Comparison of ENCODE assay signal across 7 mouse cellular contexts in the genomic region with DNA sequence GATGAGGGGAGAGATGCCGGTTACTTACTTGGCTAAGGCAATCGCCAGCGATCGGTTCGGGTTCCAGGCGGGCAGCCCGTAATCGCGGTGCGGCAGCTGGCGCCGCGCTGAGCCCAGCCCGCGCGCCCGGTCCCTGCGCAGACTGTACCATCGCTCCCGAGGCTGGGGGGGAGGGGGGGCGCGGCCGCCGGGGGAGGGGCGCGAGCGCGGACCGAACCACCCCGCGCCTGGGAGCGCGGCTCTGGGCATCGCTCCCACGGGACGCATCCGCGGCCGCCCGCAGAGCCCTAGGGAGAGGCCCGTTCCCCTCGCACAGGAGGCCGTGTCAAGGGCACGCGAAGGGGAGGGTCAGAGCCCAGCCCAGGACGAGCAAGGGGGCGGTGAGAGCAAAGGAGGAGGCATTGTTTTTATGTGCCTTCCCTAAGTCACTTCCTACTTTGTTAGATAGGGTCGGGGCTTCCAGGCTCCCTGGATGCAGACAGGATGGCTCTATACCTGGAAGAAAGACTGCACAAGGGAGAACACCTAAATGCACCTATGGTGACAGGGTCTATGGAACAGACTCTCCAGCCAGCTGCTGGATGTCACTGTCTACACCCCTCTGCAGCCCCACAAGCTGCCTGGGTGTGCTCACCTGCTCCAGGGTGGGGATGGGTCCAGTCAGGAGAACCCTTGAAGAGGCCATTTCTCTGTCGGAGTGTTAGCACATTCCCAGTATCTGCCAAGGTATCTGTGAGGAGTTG.
DNase-seq lines count a peak whose midpoint lies in the region; ATAC-seq and TF ChIP-seq lines count a peak whose summit lies in the region.

No protein-coding gene starts in this region.

- peaks cover 50% of the 10 kb centered on the region for H3K27me3 ChIP-seq in intestine, embryonic 14.5 days (replicated peaks; ENCODE audit: control insufficient read depth, insufficient read depth, low read length)
- H3K27me3 ChIP-seq in liver, embryonic 14.5 days (ENCODE audit: control insufficient read depth, insufficient read depth, low read length) = peaks cover 6% of the 10 kb centered on the region

- H3K27ac ChIP-seq in intestine, embryonic 14.5 days (ENCODE audit: low read depth) = no peak overlapping the region
- no peak overlapping the region for H3K27ac ChIP-seq in liver, embryonic 14.5 days

- H3K4me3 ChIP-seq in intestine, embryonic 14.5 days (ENCODE audit: low read depth, low read length) = peak overlapping the region; percentile 27
- H3K4me3 ChIP-seq in liver, embryonic 14.5 days (ENCODE audit: insufficient read depth in 1 of 2, low read depth in 2 of 2, low read length in 2 of 2) = peak overlapping the region in 1 of 2 experiments; percentile 20; a peak in 2 of 4 replicates

- H3K9ac ChIP-seq in intestine, embryonic 14.5 days (ENCODE audit: low read length) = no peak overlapping the region
- H3K9ac ChIP-seq in liver, embryonic 14.5 days (replicated peaks) = no peak overlapping the region

- no peaks in the 10 kb centered on the region for H3K36me3 ChIP-seq in intestine, embryonic 14.5 days (ENCODE audit: control insufficient read depth, insufficient read depth, low read length)
- no peaks in the 10 kb centered on the region for H3K36me3 ChIP-seq in liver, embryonic 14.5 days (replicated peaks; ENCODE audit: control insufficient read depth, insufficient read depth, low read depth)

- H3K4me1 ChIP-seq in intestine, embryonic 14.5 days (replicated peaks; ENCODE audit: control insufficient read depth, insufficient read depth, low read length) = 0 out of 2 replicates have a peak, but pooled peaks cover 2% of the 10 kb centered on the region
- H3K4me1 ChIP-seq in liver, embryonic 14.5 days (replicated peaks; ENCODE audit: control insufficient read depth in 2 of 2, insufficient read depth in 2 of 2, low read length in 1 of 2) = peaks cover 0 to 11% of the 10 kb centered on the region in 2 experiments; a peak in 3 of 4 replicates

- H3K4me2 ChIP-seq in intestine, embryonic 14.5 days (ENCODE audit: low read length) = peak overlapping the region; percentile 48
- peak overlapping the region; percentile 3 for H3K4me2 ChIP-seq in liver, embryonic 14.5 days (ENCODE audit: low read depth)

- no peaks in the 10 kb centered on the region for H3K9me3 ChIP-seq in intestine, embryonic 14.5 days (ENCODE audit: control insufficient read depth, low read length)
- no peaks in the 10 kb centered on the region for H3K9me3 ChIP-seq in liver, embryonic 14.5 days (ENCODE audit: control insufficient read depth, low read length)

- peak; percentile 2 for DNase-seq in lung, postnatal 14 days
- no peak for DNase-seq in lung, postnatal 10 days
- DNase-seq in embryo, embryonic 10 days (ENCODE audit: low spot score) = peak; percentile 36
- peak; percentile 63 for DNase-seq in intestine, embryonic 14.5 days (ENCODE audit: low spot score)
- no peak for DNase-seq in liver, embryonic 14.5 days (ENCODE audit: low read depth in 3 of 3, low spot score in 3 of 3)
- peak; percentile 74 for DNase-seq in right cerebral cortex, postnatal 4 days
- no peak for DNase-seq in urinary bladder, adult 2 months (ENCODE audit: low spot score)

- peak; percentile 62 for ATAC-seq in intestine, embryonic 14.5 days (replicated peaks; ENCODE audit: low FRiP score, low TSS enrichment, low read depth)
- 0 out of 2 replicates have a peak, but pooled peaks have one; percentile 7 for ATAC-seq in liver, embryonic 14.5 days (ENCODE audit: insufficient read depth)

- no peak for TF ChIP-seq CTCF in liver, embryonic 14.5 days (IDR thresholded peaks at IDR 0.05; ENCODE audit: low read depth)

- TF ChIP-seq EP300 in liver, embryonic 14.5 days (IDR thresholded peaks at IDR 0.05; ENCODE audit: low read depth) = no peak

- WGBS in intestine, embryonic 14.5 days = under 1% methylated on average over 42 of the region's 49 CpGs
- 2% methylated on average over 49 of the region's 49 CpGs for WGBS in liver, embryonic 14.5 days (ENCODE audit: insufficient replicate concordance)

Comparison
In these comparisons a context has a peak if more than half of its experiments do, and no peak if none do; other contexts are left out.
1. DNase-seq: peak in lung, postnatal 14 days (single experiment), embryo, embryonic 10 days (single experiment), intestine, embryonic 14.5 days (single experiment) and right cerebral cortex, postnatal 4 days (single experiment); none in lung, postnatal 10 days (single experiment), liver, embryonic 14.5 days (0 of 3) and urinary bladder, adult 2 months (single experiment).